Mouse (Mus musculus) retina, postnatal 1 day (tissue): ENCODE measurements around the gene Pigp.
"Not testable (repeated sequence)": the region's sequence is repeated elsewhere in the genome, so short reads cannot be mapped to it uniquely, and the experiment has no call there.

ENCODE experiments used
- DNase-seq: peaks from one replicate; pipeline ENCODE4 v3.0.0-alpha.2; 2012

The Pigp gene

DNA sequence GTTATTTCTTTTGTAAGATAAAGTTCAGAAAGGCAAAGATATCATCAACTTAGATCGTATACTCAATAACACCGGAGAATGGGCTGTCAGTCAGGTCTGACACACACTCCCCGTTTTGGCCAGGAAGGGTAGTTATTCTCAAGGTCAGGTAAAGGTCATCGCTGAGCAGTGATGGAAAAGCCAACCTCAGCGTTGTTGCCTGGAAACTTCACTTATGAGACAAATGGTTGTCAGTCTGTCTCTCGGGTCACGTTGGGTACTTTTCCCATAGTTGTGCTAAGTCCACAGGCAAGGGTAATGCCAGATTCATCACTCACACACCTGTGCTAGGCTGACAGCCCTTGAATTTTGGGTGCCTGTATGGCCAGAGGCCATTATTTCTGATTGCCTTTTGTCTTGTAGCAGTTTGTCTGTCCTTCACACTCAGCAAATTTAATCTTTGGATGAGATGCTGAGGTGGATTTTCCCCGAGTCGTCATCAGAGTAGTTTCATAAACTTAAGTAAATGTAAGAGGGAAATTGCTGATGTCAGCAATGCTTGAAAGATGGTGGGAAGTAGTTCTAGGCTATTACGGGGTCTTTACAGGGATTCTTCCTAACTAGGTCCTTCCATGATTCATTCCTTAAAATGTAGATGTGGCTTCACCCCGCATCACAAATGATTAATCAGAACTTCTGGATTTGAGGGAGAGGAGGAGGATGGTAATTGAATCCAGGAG lies 14.7 kb downstream of the Pigp start:
- no peak for DNase-seq

DNA sequence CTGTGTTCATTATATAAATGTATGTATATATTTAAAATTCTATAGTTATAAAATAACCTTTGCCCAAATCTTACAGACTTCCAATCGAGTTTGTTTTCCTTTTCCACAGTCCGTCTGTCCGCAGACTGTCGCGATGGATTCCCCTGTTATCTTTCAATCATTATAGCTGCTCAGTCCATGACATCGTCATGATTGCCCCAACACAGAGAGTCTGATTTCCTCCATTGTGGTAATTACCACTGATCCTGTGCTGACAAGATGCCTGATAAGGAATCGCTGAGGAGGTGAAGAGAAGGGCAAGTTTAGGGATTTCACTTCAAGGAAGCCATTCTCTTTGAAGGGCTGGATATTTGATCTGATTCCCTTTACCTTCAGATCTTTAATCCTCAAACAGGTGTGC lies 15.6 kb downstream of the Pigp start:
- DNase-seq, result no peak

DNA sequence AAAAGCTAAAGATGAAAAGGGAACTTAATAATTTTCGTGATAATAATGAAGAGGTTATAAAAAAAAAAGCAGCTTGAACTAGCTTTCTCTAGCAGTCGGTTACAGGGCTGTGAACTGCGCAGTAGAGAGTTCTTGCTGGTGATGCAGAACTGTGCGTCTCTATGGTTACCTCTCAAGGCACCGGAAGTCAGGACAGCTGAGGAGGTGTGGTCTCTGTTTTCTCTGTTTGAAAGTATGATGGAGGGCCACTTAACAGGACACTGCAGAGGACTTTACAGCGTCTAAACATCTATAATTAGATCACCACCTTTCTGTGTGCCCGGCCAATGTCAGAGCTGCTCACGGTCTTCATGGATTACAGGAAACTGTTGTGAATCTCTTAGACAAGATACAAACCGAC lies 17.2 kb downstream of the Pigp start:
- DNase-seq, result peak; percentile 26

DNA sequence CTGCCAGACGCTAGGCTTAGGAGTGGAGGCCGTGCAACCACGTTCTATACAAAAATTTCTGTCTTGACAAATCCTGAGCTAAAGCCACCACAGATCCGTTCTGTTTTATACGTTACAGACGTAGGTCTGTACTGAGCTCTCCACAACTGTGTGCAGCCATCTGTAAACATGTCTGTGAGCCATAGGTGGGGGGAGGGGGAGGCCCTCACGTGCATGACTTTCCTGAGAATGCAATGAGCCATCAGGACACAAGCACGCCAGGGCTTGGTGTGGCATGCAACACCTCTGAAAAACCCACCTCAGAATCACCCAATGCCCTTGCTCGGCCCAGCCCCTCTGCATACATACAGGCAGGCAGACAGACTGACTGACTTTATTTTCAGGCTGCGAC lies 21.4 kb downstream of the Pigp start:
- no peak for DNase-seq

DNA sequence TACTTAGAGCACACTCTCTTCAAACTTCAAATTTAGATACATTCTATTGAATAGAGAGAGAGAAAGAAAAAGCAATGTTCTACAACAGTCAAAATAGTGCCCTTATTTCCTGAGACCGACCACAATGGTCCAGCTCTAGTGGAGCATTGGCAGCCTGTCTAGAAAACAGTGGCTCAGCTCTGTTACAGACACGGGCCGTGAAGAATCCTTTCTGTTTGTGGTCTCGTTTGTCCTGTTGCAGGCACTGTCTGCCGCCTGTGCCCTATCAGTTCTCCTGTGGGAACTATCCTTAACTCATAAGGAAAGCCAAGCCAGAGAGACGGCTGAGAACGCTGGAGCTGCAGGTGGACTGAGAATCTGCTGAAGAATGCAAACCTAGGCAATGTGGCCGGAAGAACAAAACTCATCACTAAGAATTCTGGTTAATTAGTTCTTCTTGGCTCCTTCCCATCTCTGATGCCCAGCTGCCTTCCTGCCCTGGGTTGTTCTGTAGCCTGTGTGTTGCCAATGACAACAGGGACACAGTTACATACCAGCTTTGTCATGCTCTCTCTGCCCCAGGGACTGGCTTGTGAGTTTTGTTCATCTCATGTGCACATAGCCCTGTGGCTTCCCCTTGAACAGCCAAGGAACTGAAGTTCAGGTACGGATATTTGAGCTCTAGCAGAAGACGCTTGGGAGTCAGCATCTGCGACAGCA lies 21.9 kb downstream of the Pigp start:
- peak; percentile 71 for DNase-seq

DNA sequence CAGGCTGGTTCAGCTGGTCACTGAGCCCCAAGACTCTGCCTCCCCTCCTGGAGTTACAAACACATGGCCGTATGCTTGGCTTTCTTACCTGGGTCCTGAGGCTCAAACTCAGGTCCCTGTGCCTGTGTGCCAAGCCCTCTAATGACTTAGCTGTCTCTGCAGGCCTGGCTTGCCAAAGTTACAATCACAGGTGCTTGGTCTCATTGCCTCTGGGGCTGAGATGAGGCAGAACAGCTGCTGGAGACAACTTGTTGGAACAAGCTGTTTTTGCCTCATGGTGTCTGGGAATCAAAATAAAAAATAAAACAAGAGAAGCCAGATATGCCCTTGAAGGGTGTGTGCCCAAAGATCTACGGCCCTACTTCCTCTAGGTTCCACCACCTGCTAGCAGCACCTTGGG lies 22.9 kb downstream of the Pigp start:
- no peak for DNase-seq

DNA sequence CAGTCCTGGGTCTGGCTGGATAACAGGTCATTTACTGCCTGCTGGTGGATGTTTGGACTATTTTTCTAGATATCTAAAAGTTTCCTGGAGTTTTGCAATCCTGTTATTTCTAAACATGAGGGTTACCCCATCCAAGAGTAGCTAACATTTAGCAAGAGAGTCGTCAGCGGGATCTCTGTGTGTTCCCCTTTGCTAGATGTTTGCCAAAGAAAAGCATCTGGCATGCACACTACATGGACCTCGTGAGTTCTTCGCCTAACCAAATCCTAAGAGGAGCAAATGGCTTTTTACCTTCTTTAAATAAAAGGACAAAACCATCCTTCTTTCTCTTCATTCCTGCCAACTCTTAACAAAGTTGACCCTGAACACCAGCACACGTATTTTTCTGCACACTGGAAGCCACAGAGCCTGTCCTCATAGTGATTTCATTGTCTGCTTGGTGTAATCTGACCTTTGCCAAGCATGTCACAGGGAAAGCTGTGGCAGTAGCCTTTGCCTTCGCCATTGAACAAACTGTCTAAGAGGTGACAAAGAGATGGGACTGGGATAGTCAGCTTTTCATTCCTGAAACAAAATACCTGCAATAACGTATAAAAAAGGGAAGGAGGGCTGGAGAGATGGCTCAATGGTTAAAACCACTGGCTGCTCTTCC lies 24.4 kb downstream of the Pigp start:
- no peak for DNase-seq

DNA sequence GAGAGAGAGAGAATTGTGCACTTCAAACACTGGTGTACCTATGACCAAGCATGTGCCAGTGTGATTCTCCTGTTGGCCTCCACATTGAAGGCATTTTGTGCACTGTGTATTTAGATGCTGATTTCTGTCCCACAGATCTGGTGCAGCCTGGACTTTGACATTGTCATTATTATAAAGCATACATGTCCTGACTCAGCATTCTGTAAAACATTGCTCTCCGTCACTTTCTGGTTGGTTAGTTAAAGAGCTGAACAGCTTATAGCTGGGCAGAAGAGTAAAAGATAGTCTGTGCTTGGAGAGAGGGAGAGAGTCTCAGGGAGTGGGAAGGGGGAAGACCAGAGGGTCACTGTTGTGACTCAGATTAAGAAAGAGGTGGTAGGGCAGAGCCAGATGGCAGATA lies 25.9 kb downstream of the Pigp start:
- DNase-seq, result no peak

DNA sequence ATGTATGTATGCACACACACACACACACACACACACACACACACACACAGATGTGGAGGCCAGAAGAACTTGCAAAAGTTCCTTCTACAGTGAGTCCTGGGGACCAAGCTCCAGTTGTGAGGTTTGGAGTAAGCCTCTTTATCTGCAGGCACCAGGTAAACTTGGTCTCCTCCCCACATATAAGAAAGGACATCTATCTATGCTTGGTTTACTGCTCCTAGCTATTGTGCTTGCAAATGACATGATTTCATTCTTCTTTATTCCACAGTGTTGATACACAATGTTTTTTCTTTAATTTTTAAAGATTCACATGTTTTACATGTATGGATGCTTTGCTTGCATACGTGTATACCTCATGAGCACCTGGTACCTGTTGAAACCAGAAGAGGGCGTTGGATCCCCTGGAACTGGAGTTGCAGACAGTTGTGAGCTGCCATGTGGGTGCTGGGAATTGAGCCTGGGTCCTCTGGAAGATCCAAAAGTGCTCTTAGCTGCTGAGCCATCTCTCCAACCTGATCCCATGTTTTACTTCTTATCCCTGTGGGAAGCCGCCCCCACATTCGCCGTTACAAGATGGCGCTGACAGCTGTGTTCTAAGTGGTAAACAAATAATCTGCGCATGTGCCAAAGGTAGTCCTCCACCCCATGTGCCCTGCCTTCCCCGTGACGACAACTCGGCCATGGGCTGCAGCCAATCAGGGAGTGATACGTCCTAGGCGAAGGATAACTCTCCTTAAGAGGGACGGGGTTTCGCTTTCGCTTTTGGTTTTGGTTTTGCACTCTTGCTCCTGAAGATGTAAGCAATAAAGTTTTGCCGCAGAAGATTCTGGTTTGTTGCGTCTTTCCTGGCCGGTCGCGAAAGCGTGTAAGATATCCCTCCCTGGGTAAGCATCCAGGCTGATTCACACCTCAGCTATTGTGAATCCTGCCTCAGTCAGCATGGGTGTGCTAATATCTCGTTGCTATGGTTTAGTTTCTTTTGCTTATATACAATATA lies 32.2 kb downstream of the Pigp start:
- not testable (repeated sequence) for DNase-seq

DNA sequence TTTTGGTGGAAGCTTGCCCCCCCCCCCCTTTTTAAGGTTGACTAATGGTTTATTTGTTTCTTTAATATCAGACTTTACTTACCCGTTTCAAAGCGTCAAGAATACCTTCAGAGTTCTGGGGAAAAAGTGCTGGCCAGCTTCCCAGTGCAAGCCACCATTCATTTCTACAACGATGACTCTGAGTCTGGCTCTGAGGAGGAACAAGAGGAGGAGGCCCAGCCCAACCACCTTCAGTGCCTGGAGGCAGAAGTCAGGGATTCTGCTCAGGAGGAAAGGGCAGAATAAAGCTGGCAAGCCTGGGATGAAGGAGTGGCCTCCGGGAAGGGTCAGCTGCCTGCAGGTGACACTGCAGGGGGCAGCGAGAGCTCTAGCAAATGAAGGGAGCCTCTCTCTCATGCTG lies 36.0 kb downstream of the Pigp start:
- DNase-seq, result no peak

DNA sequence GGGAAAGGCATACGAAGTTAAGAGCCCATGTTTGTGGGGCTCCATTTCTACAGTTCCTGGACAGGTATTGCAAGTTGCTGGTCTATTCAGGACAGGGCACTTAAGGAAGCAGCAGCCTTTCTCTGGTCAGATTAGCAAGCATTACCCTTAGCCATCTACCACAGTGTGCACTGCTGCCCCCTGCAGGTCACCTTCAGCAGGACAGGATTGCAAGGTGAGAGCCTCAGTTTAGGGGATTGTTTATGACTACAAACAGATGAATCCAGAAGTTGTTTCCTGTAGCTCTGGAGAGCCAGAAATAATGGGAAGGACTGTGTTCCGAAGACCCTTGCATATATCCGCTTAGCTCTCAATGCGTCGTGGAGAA lies 39.8 kb downstream of the Pigp start:
- peak; percentile 63 for DNase-seq

DNA sequence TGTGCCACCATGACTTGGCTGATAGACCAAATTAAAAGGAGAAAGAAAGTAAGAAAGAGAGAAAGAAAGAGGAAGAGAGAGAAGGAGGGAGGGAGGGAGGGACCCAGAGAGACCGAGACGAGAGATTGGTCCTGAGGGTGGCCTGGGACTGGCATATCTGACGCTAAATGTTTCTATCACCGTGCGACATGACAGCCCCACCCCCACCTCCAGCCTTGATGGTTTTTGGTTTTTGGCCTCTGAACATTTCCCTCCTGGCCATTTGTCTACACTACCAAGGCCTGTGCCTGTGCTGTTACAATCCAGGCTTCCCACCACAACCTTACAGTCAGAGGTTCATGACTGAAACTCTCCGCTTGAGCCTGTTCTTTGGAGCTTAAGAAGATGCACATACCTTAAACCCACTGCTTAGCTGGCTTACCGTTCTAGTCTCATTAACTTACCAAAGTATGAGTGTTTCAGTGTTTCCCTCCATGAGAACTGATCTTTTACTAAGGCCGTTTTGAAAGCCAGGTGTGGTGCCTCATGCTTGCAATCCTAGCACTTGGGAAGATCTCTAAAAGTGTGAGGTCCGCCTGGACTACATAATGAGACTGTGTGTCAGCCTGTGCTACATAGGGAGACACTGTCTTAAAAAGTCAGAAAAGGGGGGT lies 40.3 kb downstream of the Pigp start:
- DNase-seq, result no peak

DNA sequence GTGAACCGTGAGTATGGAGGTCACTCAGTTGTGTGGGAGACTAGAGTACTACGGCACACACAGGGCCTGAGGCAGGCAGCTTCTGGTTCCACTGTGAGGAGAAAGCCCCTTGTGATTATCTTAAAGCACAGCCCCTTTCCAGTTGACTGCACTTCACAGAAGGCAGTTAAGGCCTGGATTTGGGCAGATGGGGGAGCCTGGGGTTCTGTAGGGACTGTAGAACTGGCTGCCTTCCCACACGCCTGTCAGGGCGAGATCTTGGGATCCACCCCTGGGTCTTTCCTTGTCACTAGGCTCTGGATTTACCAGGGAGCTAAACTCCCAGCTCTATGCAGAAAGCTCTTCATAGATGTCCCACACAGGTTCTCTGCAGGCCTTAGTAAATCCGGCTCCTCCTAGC lies 41.2 kb downstream of the Pigp start:
- DNase-seq, result peak; percentile 76

DNA sequence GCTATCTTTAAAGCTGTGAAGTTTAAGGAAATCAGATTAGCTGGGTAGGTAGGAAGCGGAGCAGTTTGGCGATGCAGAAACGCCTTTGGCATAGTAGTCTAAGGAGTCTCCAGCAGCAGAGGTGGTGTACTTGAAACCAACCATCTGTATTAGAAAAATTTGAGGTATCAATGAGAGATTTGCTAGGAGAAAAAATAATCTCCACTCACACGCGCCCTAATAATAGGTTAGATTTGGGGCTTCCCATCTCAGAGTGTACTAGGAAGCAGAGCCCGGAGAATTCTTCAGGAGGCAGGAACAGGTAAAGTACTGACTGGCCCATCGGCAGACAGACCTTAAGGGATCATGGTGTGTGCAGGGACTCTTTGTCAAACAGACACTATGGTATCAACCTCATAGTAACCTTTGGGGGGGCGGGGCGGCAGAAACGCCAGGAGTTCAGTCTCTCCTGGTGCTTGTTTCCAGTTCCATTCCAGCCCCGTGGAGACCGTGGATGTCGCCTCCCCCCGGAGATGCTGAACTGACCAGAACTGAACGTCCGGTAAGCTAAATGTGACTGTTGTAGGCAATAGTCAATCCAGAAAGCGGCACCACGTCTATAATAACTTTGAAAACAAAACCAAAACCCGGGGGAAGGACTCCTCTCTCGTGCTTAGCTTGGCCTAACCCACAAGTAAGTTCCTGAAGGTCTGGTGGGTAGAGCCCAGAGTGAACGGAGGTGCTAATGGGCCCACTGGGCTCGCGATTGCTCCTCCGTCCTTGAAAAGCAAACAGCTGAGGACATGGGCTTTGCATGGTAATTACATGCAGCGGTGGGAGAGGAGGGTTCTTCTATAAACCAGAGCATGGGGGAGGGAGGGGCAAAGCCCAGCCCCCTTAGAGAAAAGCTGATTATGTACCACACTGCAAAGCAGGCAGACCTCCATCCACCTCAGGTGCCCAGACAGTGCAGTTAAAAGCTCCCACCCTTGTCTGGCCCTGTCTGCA lies 42.5 kb downstream of the Pigp start:
- peak; percentile 77 for DNase-seq

DNA sequence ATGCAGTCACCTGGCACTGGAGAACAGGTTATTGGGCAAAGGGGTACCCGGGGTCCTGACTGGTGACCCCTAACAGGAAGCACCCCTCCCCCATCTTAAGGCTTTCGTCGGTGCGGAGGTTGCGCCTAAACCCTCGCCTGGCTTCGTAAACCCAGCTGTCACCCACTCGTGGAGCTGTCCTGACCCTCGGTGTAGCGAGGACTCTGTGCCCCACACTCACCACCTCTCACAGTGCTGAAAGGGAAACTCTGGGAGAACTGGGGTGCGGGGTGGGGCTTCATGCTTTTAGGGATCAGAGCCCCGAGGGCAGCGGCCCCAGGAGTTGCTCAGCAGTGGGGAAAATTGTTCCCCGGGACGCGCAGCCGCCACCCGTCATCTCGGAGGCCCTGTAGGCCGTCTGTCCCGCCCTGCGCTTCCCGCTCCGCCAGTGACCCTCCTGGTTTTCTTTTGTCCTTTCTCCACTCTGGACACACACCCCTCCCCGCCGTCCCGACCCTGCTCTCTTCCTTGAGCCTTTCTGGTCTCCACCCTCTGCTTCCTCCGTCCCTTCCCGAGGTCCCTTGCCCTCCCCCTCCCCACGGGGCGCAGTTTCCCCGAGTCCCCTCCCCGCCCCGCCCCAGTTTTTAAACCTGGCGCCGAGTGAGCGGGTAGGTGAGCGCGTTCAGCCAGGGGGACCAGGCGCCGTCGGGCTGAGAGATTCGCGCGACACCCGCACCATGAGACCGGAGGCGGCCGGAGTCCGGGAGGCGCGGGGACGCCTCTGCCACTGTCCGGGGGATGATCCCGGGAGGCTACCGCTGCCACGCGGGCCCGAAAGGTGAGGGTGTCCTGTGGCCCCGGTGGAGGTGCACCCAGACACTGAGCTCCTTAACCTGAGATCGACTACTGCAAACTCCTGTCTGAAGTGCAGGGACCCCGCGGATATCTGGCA lies 43.6 kb downstream of the Pigp start, which contains the start of gene Ripply3:
TSS of gene Ripply3 (plus strand) at position 640 of the 931 bp plus-strand sequence.
- DNase-seq, result peak; percentile 77

DNA sequence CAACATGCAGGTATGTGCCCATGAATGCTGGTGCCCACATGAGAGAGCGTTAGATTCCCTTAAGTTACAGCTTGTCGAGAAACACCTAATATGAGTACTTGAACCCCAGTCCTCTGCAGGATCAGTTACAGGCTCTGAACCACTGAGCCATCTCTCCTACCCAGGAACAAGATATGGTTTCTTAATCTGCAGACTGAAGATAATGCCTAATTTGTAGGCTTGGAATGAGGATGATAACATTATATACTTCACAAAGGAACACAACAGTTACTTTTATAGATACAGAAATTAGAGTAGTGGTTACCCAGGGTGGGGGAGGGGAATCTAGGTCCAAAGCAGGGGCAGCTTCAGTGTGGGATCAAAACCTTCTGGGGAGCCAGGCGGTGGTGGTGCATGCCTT lies 45.6 kb downstream of the Pigp start:
- no peak for DNase-seq

DNA sequence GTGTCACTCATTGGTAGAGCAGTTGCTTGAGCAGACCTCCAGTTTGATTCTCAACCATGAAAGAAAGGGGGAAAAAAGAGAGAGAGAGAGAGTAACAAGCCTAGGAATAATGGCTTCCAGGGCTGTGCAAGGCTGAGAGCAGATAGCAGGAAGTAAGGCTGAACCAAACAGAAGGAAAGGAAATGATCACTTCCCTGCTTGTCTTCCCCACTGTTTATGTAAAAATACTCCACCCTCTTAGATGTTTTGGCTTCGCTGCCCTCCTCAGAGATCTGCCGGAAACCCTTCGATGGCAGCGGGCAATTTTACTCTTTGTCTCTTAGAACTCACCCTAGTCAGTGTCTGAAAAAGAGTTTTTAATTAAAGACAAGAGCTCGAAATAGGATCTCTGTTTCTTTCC lies 48.0 kb downstream of the Pigp start:
- no peak for DNase-seq

DNA sequence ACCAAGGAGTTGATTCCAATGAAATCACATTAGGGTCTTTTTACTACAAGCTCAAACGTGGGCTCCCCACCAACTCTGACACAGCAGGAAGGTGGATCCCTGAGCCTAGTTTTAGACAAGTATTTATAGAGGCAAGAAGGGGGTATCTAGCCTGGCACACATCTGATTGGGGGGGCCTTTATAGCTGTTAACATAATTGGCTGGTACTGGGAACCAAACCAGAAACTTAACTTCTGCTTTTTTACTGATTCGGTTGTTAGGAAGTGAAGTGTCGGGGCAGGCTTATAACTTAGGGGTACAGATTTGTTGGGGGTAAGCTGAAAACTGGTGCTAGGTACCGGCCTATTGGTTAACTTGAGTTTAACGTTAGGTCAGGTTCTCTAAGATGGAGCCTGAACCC lies 51.4 kb downstream of the Pigp start:
- no peak for DNase-seq

DNA sequence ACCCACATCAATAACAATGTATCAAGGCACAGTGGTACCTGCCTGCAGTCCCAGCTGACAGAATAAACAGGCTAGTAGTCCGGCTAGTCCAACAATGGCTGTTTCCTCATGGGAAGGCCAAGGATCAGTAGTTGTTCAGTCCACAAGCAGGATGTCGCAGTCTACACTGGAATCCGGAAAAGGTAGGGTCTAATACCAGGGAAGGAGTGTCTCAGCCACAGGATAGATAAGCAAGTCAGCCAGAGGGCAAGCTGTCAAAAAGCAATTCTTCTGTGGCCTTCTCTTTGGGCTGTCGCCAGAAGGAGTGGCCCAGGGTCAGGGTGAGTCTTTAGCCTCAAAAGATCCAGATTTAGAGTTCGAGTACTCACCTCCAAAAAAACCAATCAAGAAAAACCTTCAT lies 53.9 kb downstream of the Pigp start:
- DNase-seq, result no peak

DNA sequence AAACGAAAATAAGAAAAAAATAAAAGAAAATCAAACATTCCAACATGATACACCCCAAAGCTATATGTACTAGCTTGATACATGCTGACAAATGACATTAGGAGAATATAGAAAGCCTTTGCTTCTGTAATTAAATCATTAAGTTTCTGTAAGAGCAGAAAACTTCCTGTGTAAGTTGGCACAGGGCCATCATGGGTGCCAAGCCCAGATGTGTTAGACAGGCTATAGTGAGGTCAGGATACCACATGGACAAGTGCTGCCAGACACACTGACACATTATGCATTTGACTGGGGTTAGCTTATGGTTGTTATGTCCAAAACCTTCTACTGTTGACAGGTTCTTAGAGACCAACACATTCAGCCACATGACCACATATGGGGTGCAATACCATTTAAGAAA lies 56.4 kb downstream of the Pigp start:
- no peak for DNase-seq
